Mouse (Mus musculus) activated CD4-positive, CD25-positive, alpha-beta regulatory T cell, adult 4 months (primary cell): ENCODE measurements around the gene Golga4. TPM values are rescaled to one million over a fixed set of nuclear protein-coding genes. Genes with fewer than 3 reads are reported as not detected.

Experiments used
- ATAC-seq: one replicate; pipeline ENCODE4 v1.8.0; 2017
- polyA plus RNA-seq, 2 experiments: library from polyadenylated mRNA; unstranded; fragments of 100-300 nt; shearing (Covaris generic); gene quantifications; one replicate each; pipeline ENCODE4 v1.2.1; 2017

Golga4 gene
- polyA plus RNA-seq, 2 experiments from 2014 or later: 24.6 to 24.9 TPM

- ATAC-seq: no peak
Observed at GRCm38 (mm10) chr9:118529783-118530182, 23.7 kb downstream of the Golga4 start.

- ATAC-seq: no peak
Observed at GRCm38 (mm10) chr9:118530679-118531078, 24.6 kb downstream of the Golga4 start.

- no peak for ATAC-seq
Observed at GRCm38 (mm10) chr9:118532516-118533205, 26.6 kb downstream of the Golga4 start.

- no peak for ATAC-seq
Observed at GRCm38 (mm10) chr9:118536946-118537345, 30.9 kb downstream of the Golga4 start.

- no peak for ATAC-seq
Observed at GRCm38 (mm10) chr9:118537463-118538339, 31.6 kb downstream of the Golga4 start.

- no peak for ATAC-seq
Observed at GRCm38 (mm10) chr9:118541851-118542250, 35.8 kb downstream of the Golga4 start.

- ATAC-seq: no peak
Observed at GRCm38 (mm10) chr9:118545146-118545545, 39.1 kb downstream of the Golga4 start.

GRCm38 (mm10) chr9:118548651-118549050 lies 42.6 kb downstream of the Golga4 start:
- ATAC-seq: no peak

- no peak for ATAC-seq
Observed at GRCm38 (mm10) chr9:118556951-118557780, 51.1 kb downstream of the Golga4 start.

GRCm38 (mm10) chr9:118563356-118563755 lies 57.3 kb downstream of the Golga4 start:
- ATAC-seq: no peak

- ATAC-seq: no peak
Observed at GRCm38 (mm10) chr9:118563866-118564265, 57.8 kb downstream of the Golga4 start.

- no peak for ATAC-seq
Observed at GRCm38 (mm10) chr9:118564696-118565095, 58.6 kb downstream of the Golga4 start.

GRCm38 (mm10) chr9:118569328-118569727 lies 63.3 kb downstream of the Golga4 start:
- ATAC-seq: no peak

GRCm38 (mm10) chr9:118570865-118571264 lies 64.8 kb downstream of the Golga4 start:
- no peak for ATAC-seq

- no peak for ATAC-seq
Observed at GRCm38 (mm10) chr9:118571701-118572100, 65.6 kb downstream of the Golga4 start.

GRCm38 (mm10) chr9:118574911-118575310 lies 68.8 kb downstream of the Golga4 start:
- ATAC-seq: no peak

GRCm38 (mm10) chr9:118580371-118580770 lies 74.3 kb downstream of the Golga4 start:
- no peak for ATAC-seq

- ATAC-seq: no peak
Observed at GRCm38 (mm10) chr9:118582757-118583156, 76.7 kb downstream of the Golga4 start.

- no peak for ATAC-seq
Observed at GRCm38 (mm10) chr9:118584838-118585237, 78.8 kb downstream of the Golga4 start.

- ATAC-seq: no peak
Observed at GRCm38 (mm10) chr9:118585998-118586397, 79.9 kb downstream of the Golga4 start.

- ATAC-seq: no peak
Observed at GRCm38 (mm10) chr9:118587115-118587514, 81.0 kb downstream of the Golga4 start.

- ATAC-seq: no peak
Observed at GRCm38 (mm10) chr9:118589249-118589648, 83.2 kb downstream of the Golga4 start.

- no peak for ATAC-seq
Observed at GRCm38 (mm10) chr9:118590230-118590629, 84.2 kb downstream of the Golga4 start.
